Mouse (Mus musculus) embryo, embryonic 11 days (tissue): Measurements from ENCODE around the gene Suclg1.

Experiments used
- DNase-seq: peaks from one replicate; pipeline ENCODE4 v3.0.0-alpha.2; 2015

The Suclg1 gene

DNA sequence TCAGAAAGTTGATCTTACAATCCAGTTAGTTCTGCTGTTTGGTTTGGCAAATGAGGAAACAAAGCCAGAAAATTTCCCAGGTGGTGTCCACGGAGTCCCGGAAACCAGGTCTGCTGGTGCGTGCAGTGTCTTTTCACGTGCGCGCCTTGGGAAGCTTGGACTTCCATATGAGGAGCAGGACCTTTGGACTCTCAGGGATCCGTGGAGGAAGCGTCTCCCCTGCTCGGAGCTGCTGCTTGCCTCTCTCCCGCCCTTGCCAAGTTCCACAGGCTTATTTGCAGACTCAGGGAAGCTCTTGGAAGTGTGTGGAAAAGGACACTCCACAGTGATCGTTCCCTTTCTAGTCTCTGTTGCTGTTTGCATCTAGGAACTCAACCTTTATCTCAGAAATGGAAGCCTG, 3.2 kb downstream of the Suclg1 start:
- DNase-seq = no peak

DNA sequence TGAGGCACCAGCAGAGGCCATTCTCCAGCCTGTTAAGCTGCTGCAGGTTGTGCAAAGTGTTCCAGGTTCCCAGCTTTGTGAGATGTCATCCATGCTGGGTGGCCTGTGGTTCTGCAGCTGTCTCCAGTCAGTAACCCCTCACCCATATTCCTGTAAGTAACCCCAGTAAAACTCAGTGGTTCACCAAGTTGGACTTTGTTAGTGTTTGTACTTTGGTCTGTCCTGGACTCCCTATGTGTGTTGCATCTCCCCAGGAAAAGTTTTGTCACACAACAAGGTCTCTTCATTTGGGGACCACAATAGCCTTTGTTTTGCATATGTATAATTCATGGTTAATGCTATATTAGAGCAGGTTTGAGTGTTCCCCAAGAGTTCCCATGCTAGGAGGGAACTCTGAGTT, 4.2 kb downstream of the Suclg1 start:
- DNase-seq = no peak

DNA sequence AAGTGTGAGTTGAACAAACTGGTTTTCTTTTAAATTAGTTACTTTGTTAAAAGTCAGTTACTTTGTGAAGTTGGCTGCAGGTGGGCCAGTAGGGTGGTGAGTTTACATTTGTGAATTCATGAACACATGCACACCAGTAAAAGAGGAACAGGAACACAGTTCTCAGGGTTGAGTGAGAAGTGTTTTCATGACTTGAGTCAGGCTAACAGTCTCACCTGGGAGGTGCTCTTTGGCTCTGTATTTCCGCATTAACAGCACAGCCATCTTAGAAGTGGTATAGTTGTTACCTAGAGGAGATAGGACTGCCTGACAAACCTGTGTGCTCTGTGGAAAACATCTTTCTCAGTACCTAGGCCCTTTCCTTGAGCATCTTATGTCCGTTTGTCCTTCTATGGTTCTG, 4.8 kb downstream of the Suclg1 start:
- no peak for DNase-seq

DNA sequence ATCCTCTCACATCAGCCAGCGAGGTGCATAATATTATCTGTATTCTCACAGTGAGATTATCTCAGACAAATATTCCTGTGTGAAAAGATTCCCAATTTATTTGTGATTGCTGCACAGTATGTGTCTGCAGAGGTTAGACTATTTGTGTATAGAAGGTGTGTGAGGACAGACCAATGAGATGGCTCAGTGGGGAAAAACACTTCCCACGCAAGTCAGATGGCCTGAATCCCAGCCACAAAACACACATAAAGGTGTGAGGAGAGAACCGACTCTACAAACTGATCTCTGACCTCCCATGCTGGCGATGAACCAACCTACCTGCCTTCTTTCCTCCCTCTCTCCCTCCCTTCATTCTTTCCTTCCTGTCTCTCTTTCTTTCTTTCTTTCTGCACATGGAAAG, 5.4 kb downstream of the Suclg1 start:
- DNase-seq = no peak

DNA sequence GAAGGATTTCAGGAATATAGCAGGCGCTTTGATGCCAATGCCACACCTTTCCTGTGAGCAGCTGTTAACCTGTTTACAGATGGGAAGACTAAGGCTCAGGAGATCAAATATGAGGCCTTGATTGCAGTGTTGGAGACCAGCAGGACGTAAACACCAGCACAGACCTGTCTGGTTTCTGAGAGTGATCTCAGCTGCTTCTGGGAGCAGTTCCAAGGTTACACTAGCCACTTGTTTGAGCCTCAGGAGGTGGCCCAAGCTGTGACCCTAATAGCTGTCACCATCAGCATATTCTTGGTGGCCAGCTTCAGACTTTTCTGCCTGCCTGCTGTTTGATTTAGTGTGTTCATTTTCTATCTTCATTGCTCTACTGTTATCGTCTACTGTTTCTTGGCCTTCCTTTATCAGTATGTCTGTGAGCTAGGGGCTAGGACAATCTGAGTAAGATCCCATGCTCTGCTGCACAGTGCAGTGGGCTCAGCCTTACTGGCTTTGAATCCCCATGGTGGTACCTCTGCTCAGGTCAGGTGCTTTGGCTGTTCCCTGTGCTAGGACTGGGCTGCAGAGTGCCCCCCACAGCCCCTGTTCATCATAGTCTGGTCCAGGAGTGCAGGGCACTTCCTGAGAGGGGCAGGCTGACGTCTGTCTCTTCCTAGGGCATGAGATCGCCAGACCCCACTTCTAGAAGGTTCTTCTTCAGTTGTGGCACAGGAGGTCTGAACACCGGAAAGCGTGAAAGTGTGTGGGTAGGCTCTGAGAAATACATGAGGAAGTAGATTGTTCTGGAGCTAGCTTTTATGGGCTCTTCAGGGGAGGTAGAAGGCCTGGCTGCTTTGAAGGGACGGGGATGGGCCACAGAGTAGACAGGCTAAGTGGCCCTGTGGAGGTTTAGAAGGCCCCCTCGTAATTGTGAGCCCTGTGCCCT, 6.4 kb downstream of the Suclg1 start:
- no peak for DNase-seq

DNA sequence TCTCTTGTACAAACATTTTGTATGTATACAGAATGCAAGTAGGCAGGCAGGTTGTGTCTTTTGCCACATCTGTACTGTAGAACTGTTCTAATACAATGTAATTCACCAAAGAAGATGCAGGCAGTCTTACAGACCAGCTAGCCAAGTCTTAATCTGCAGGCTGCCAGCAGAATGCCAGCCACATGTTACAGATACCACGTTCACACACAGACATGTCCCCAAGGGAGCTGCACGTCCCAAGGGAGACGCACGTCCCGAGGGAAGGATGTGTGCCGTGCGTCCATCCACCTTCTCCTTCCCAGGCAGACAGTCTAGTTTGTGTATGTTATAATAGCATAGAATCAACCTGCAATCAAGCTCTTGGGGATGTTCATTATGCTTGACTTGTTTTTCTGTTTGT, 8.9 kb downstream of the Suclg1 start:
- DNase-seq = no peak

DNA sequence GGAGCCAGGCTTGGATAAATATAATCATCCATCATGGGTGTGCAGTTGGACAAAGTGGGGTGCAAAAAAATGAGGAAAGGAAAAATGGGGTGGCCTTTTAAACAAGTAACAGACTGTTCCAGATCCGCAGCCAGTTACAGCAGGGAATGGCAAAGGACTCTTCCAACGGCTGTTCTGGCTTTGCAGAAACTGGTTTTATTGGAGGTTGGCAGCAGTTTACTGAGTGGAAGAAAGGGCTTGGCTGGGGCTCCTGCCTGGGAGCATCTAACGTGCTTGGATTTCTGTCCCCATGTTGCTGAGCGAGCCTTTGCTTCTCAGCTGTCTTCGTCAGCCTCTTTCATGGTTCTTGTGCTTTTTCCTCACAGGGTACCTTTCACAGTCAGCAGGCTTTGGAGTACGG, 11.9 kb downstream of the Suclg1 start:
- DNase-seq = no peak

DNA sequence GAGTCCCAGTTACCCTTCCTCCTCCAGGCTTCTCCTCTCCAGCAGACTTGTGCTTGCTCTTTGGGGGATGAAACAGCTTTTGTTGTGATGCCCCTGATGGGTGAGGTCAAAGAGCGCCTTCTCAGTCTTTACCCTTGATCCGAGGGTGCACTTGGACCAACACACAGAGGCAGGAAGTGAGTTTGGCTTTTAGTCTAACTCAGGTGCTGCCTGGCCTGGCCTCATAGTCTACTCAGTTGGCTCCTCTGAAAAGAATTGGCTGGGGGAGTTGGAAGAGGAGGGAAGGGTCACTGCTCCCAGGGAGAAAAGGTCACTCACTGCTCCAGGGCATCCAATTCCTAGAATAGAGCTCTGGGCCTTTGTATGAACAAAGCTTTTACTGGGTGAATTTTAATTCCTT, 16.6 kb downstream of the Suclg1 start:
- no peak for DNase-seq

DNA sequence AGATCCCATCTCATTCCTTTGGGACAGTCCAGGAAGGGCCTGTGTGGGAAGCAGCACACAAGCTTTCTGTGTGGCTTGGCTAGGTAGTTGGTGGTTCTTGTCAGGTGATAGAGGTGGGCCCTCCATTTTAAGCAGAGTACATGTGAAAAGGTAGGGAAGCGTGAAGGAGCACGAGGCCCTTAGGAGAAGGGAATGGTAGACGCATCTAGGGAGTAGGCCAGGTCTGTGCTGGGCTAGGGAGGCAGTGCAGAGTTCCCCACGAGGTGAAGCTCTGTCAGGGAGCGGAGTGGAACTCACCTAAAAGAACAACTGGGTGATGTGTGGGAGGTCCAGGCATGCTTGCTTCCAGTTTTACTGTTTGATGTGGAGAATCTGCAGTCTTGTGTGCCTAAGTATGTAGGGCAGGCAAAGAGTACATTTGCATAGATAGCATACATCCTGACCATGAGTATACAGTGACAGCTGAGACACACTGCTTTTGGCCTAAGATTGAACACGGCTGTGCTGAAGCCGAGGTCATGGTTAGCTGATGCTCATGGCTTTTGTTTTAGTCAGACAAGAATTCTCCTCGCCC, 19.6 kb downstream of the Suclg1 start:
- no peak for DNase-seq

DNA sequence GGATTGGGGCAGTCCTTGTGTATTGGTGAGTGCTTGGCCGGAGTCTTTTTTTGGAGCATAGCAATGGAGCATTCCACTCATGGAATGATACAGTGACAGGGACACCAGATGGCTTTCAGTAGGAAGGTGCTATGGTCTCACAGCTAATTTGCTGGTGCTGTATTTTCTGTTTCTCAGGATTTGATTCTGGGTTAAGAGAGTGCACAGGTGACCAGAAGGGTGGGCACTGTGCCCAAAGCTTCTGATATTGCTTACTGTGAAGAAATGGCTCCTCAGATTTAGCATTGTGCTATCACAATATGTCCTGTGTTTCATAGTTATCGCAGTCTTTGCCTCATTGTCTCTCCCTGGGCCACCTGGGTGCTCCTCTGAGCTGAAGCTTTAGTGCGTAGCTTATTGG, 21.2 kb downstream of the Suclg1 start:
- DNase-seq = no peak

DNA sequence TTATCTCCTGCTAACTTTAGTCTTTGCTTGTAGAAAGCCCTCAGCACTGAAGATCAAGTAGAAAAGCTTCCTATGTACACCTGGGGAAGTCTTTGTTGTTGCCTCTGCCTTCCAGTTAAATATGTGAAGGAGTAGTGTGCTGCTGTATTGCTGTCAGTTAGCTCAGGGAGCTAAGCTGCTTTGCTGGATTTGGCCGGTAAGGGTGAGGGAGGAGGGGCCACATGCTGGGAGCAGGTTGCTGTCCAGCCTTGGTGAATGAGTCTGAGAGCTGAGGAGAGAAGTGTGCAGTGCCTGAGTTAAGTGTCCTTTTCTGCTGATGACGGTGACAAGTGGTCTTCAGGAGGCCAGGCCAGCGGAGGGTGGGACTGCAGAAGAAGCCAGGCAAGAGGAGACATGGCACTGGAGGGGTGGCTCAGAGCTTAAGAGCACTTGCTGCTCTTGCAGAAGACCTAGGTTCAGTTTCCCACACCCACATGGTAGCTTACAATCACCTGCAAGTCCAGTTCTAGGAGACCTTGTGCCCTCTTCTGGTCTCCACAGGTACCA, 23.4 kb downstream of the Suclg1 start:
- no peak for DNase-seq

DNA sequence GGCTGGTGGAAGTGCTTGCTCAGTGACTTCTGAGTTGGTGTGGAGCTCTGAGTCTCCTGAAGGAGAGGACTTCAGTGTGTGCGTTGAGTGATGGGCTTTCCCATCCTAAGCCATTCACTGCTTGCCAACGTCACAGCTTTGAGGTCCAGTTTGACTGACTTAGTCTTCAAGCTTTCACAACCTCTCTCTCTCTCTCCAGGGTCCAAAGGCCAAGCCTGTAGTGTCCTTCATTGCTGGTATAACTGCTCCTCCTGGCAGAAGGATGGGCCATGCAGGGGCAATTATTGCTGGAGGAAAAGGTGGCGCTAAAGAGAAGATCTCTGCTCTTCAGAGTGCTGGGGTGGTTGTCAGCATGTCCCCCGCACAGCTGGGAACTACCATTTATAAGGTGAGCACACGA, 26.8 kb downstream of the Suclg1 start:
- DNase-seq = no peak

DNA sequence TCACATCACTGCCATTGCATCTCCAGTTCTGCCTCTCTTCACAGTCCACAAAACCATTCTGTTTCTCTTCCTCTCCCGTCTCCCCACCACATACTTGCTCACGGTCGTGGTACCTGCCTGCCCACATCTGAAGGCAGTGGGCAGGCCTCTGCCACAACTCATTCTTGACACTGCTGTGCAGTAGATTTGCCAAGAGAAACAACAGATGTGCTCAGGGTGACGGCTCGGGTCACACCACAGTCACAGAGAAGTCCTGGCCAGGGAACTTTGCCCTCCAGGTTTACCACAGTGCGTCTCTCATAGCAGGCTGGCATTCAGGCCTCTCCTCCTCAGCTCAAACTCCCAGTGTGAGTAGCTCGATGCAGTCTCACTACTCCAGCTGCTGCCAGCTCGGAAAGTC, 31.5 kb downstream of the Suclg1 start:
- DNase-seq = no peak

DNA sequence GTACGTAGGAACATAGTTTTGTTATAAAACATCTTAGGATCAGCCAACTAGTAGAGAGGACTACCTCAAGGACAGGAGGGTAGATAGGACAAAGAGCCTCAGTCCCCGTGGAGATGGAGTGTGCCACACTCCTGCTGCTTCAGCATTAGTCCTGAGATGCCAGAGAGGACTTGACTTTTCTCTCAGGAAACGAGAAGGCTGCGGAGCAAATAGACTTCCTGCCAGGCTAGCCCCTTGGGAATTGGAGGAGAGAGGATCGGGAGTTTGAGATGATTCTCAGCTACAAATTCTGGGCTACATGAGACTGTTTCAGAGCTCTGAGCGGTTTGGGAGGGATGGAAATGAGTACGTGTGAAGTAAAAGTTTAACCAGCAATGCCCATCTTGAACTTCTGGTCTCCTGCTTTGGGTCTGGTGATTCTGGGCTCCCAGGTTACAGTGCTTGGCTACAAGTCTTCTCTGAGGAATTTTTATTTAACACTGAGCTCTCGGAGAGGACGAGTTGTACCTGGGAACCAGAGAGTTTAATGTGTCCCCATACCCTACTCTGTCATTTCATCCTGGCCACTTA, 32.4 kb downstream of the Suclg1 start:
- no peak for DNase-seq

DNA sequence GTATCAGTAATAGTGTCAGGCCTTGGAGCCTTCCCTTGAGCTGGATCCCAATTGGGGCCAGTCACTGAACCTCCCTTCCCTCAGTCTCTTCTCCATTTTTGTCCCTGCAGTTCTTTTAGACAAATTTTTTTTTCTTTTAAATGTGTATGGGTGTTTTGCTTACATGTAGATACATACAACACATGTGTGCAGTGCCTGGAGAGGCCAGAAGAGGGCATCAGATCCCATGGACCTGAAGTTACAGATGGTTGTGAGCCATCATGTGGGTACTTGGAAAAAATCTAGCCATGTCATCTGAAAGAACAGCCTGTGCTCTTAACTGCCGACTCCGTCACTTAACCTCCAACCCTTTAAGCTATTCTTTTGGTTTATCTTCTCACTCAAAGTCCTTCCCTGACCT, 38.1 kb downstream of the Suclg1 start:
- no peak for DNase-seq

DNA sequence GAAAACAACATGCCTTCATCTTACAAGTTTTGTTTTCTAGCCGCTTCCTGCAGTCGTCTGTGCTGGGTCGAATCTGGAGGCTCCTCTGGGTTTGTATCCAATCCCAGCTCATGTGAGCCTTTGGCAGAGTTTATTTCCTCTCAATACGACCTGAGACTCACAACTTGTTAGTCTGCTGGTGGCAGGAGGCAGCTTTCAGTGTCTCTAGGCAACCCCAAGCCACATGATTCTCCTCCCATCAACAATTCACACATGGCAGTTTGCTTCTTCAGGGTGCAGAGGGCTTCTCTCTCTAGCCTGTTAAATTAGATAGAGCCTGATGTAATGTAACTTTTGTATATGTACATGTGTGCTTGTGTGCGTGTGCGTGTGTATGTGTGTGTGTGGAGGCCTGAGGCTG, 58.7 kb downstream of the Suclg1 start:
- DNase-seq = no peak

DNA sequence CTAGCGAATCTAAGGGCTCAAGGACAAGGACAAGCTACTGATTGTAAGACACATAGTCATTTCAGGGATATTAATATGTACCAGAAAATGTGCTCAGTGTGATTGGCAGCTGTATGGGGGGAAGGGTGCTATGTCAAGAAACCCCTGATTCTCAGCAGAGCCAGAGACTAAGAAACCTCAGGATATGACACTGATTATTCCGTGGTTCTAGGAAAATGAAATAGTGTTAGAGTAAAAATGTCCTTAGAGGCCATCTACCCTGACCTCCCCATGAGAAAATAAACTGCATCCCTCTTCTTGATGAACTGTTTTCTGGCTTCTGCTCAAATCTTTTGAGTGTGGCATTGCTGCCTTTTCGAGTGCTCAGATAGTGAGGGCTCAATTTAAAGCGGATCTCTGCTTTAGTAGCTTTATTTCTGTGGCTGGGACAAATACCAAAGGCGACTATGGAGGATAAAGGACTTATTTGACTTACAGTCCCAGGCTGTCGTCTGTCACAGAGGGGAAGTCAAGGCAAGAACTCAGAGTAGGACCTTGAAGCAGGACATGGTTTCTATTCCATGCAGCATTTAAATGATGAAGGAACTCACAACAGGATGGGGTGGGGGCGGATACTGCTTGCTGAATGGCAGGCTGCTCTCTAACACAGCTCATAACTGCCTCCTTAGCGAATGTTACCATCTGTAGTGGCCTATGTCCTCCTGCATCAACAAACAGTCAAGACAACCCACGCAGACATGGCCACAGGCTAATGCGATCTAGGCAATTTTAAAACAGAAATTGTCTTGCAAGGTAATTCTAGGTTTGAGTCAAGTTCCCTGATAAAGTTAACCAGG, 60.7 kb downstream of the Suclg1 start:
- no peak for DNase-seq

DNA sequence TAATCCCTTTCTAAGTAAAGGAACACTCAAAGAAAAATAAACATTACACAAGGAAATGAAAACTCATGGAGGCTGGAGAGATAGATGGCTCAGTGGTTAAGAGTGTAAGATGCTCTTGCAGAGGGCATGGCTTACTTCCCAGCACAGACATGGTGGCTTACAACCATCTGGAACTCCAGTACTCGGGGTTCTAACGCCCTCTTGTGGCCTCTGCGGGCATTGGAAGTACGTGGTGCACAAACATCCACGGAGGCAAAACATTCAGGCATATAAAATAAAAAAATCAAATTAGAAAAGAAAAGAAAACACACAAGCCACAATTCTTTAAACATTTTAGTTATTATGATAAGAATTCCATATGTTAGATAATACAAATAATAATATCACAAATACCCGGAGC, 63.2 kb downstream of the Suclg1 start:
- DNase-seq = no peak

DNA sequence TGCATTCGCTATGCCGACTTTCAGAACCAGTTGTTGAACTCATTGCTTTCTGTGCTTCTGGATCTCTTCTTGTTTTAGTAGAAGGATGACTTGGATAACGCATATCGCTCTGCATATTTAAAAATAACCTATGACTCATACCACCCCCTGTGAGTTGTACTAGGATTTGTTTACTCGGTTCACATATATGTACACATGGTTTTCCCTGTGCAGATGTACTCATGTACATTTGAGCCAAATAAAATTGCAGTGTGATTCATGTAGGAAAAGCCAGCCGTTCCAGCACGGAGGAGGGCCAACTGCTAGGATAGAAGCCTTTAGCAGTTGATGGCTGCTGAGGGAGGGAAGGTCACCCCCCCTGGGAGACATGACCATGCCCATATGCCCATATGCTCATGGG, 63.6 kb downstream of the Suclg1 start:
- no peak for DNase-seq

DNA sequence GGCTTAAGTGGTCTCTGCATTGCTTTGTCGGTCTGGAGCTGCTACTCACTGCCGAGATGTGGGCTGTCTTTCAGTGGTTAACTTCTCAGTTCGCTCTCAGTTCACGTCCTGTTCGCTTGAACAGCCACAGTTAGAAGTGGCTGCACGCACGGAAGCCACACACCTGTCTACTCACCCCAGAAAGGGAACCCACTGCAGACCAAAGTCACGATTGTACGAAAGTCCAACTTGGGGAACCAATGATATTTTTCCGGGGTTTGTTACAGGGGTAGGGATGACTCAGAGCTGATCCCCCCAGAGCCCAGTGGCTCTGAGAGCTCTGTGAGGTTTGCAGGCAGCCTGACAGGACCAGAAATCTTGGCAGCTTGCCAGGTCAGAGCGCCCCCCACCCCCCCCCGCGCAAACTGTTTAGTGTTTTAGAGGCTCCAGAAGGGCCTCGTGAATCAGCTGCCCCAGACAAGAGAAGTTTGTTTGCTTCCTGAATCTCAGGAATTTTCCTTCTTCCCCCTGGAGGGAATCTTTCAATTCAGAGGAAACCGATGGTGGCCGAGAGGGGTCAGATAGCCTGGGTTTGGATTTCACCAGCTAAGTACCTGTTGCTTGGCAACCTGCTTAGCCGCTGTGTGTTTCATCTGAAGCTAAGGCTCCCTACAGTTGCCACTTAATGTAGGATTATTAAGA, 66.9 kb downstream of the Suclg1 start:
- peak; percentile 94 for DNase-seq

DNA sequence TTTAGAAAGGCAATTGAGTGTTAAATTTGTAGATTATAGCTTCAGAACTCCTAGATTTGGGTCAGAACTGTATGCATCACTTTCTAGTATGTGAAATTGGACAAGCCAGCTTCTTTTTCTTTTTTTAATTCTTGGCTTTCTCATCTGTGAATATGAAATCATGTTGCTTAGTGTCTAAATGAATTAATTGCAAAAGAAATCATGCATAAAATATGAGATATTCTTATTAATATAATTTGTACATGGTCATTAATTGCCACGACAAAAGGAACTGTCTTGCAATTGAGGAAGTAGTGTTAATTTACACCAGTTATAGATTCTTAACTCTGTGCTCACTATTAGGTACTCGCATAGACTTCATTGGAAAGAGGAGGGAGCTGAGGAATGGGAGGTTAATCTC, 74.1 kb downstream of the Suclg1 start:
- no peak for DNase-seq
